Mouse (Mus musculus): ENCODE measurements around the gene Ank3.

- no peak for TF ChIP-seq POLR2A (IDR thresholded peaks at IDR 0.05; ENCODE audit: low read depth, low read length)
- no peak for TF ChIP-seq CTCF (IDR thresholded peaks at IDR 0.05; ENCODE audit: extremely low read depth, insufficient read length, insufficient replicate concordance, low read depth, low read length)
Measured at GRCm38 (mm10) chr10:69726265-69726664, 327.7 kb downstream of the Ank3 start.
